Mouse (Mus musculus) intestine, embryonic 15.5 days (tissue): ENCODE measurements around the gene Akip1. TPM values are rescaled to one million over a fixed set of nuclear protein-coding genes. Genes with fewer than 3 reads are reported as not detected.

Experiments
- ATAC-seq: fragments of 200-750 bp; cut with Nextera tagmentation; 2 replicates; pipeline ENCODE4 v1.8.0; 2017; ENCODE audit warnings: moderate TSS enrichment, moderate library complexity
- H3K27ac ChIP-seq: fragments of 300-500 bp; sonication (generic); 2 replicates; pipeline ENCODE4 v1.5.1; 2015; ENCODE audit warnings: mild to moderate bottlenecking, inconsistent platforms
- H3K27me3 ChIP-seq: fragments of 300-500 bp; sonication (generic); replicated peaks from 2 replicates; pipeline ENCODE4 v1.6.1; 2015; ENCODE audit warnings: inconsistent platforms
- H3K36me3 ChIP-seq: fragments of 300-500 bp; sonication (generic); 2 replicates; pipeline ENCODE4 v1.6.1; 2015; ENCODE audit warnings: inconsistent platforms
- H3K4me1 ChIP-seq: fragments of 300-500 bp; sonication (generic); replicated peaks from 2 replicates; pipeline ENCODE4 v1.6.1; 2015; ENCODE audit warnings: inconsistent platforms
- H3K4me2 ChIP-seq: fragments of 300-500 bp; sonication (generic); replicated peaks from 2 replicates; pipeline ENCODE4 v1.6.1; 2015; ENCODE audit warnings: mild to moderate bottlenecking, inconsistent platforms
- H3K4me3 ChIP-seq: fragments of 300-500 bp; sonication (generic); replicated peaks from 2 replicates; pipeline ENCODE4 v1.5.1; 2015; ENCODE audit warnings: inconsistent platforms
- H3K9ac ChIP-seq: fragments of 300-500 bp; sonication (generic); 2 replicates; pipeline ENCODE4 v1.6.1; 2015; ENCODE audit warnings: inconsistent platforms
- H3K9me3 ChIP-seq: fragments of 300-500 bp; sonication (generic); 2 replicates; pipeline ENCODE4 v1.6.1; 2016; ENCODE audit warnings: inconsistent platforms
- WGBS: fragments of 180-500 bp; shearing (Covaris S2); methylation state at CpG from one replicate; pipeline ENCODE4 v1.1.7; 2015; 5-methylcytosine and 5-hydroxymethylcytosine counted together
- polyA plus RNA-seq: library from polyadenylated mRNA; unstranded; fragments of >200 nt; fragmentation: Nextera tagmentation; extraction: Ambion mirVana; gene quantifications from 2 replicates; pipeline ENCODE4 v1.2.1, GENCODE M21; 2015

Akip1 gene
- polyA plus RNA-seq, 1 experiment from 2014 or later = 38.1 TPM

DNA sequence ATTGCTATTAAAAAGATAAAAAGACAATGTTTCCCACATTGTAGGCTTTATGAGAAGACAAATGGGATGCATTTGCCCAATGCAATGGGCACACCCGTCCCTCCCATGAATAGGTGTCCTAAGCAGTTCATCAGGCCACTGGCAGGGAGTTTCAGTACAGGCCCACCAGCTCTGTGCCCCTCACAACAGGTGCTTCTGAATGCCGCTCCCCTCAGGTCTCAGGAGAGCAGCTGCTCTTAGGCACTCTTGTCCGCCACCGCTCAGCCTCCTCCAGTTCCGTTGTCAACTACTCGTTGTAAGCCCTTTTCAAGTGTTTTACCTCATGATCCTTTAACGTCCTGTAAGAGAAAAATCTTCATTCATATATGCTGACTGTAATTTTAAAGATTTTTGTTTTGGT lies 8.7 kb downstream of the Akip1 start:
- H3K9ac ChIP-seq = no peak overlapping the region
- H3K36me3 ChIP-seq = no peaks in the 10 kb centered on the region; the same call in 1 of the 2 replicates
- 0 out of 2 replicates have a peak, but pooled peaks cover 3% of the 10 kb centered on the region for H3K4me1 ChIP-seq
- 89% methylated on average over 7 of the region's 7 CpGs for WGBS
- ATAC-seq = no peak
- no peak overlapping the region for H3K4me2 ChIP-seq
- H3K27me3 ChIP-seq = no peaks in the 10 kb centered on the region
- H3K4me3 ChIP-seq = no peak overlapping the region
- no peaks in the 10 kb centered on the region for H3K9me3 ChIP-seq
- H3K27ac ChIP-seq = no peak overlapping the region

DNA sequence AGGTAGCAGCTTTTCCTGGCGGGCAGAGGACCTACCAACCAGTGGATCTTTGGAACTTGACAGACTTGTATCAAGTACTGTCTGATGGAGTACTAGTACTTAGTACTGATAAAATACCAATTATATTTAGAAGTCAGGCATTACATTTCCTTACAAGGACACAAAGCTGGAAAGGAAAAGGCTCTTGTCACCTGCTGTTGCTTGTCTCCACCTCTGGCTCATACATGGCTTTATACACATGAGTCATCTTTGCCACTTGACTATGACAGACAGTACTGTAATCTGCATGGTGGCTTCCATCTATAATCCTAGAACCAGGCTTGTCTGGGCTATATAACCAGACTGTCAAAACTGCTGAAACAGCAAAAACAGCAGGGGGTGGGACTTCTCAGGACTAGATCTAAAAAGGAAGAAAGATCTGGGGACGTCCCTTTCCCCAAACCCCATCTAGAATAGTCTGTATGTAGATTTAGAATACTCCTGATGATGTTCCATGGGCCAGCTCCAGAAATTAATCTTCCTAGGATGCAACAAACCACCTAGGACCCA lies 10.0 kb downstream of the Akip1 start:
- Histone ChIP-seq H3K27ac (no peak overlapping the region), H3K9ac (no peak overlapping the region), H3K4me1 (0 out of 2 replicates have a peak, but pooled peaks cover 3% of the 10 kb centered on the region), H3K27me3 (no peaks in the 10 kb centered on the region), H3K36me3 (no peaks in the 10 kb centered on the region; the same call in 1 of the 2 replicates), H3K4me3 (no peak overlapping the region), H3K4me2 (no peak overlapping the region), H3K9me3 (no peaks in the 10 kb centered on the region)
- no peak for ATAC-seq
- 91% methylated on average over 2 of the region's 2 CpGs for WGBS

DNA sequence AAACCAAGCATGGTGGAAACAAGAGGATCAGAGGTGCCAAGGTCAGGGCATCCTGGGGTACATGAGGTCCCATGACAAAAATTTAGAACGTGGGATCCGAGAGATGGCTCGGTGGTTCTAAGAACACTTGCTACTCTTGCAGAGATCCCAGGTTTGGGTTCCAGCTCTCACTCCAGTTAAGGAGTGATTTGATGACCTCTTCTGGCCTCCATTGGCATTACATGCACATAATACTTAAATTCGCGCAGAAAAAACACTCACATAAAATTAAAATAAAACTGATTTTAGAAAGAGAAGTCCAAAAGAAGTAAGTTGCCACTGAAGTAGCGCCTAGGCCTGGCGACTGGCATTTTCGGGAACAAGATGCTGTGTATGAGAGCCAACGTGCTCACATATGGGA lies 15.8 kb downstream of the Akip1 start:
- Histone ChIP-seq H3K4me2 (no peak overlapping the region), H3K27ac (no peak overlapping the region), H3K9me3 (no peaks in the 10 kb centered on the region), H3K36me3 (no peaks in the 10 kb centered on the region), H3K4me3 (no peak overlapping the region), H3K4me1 (no peaks in the 10 kb centered on the region), H3K9ac (no peak overlapping the region), H3K27me3 (no peaks in the 10 kb centered on the region)
- ATAC-seq = no peak
- 64% methylated on average over 9 of the region's 9 CpGs for WGBS

DNA sequence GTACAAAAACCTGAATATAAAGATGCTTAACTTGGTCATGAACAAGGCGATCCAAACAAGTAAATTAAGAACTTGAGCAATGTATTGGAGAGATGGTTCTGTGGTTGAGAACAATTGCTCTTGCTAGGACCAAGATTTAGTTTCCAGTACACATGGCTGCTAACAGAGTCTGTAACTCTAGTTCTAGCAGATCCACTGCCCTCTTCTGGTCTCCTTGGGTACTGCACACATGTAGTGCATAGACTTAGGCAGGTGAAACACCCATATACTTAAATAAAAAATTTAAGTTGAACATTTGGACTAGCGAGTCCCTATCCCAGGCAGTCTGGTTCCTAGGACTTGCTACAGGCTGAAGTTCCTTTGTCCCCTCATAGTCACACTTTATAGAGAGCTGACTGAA lies 19.1 kb downstream of the Akip1 start:
- Histone ChIP-seq H3K4me2 (no peak overlapping the region), H3K36me3 (no peaks in the 10 kb centered on the region), H3K9ac (no peak overlapping the region), H3K27ac (no peak overlapping the region), H3K27me3 (no peaks in the 10 kb centered on the region), H3K9me3 (no peaks in the 10 kb centered on the region), H3K4me3 (no peak overlapping the region), H3K4me1 (no peaks in the 10 kb centered on the region)
- WGBS = 95% methylated on average over 2 of the region's 2 CpGs
- ATAC-seq = no peak

DNA sequence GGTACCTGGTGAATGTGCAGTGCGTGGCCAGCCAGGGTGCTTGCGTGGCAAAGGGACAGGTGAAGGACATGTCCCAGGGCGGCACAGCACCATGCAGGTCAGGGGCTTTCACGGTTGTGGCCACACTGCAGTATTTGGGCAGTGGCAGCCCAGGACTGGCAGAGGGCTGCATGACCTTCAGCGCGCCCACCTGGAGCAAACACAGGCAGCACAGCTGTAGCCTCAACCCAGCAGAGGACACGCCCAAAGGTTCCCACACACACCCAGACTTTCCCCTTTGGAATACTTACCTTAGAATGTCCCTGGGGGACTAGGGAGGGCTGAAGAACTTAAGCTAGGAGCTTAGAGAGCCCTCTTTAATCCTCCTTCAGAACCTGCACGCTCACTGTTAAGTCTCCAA lies 19.6 kb downstream of the Akip1 start:
- H3K4me2 ChIP-seq = no peak overlapping the region
- H3K36me3 ChIP-seq = no peaks in the 10 kb centered on the region
- H3K4me1 ChIP-seq = no peaks in the 10 kb centered on the region
- no peak overlapping the region for H3K9ac ChIP-seq
- H3K4me3 ChIP-seq = no peak overlapping the region
- H3K27me3 ChIP-seq = no peaks in the 10 kb centered on the region
- ATAC-seq = peak; percentile 45; the same call in 1 of the 2 replicates
- H3K27ac ChIP-seq = no peak overlapping the region
- 86% methylated on average over 8 of the region's 8 CpGs for WGBS
- no peaks in the 10 kb centered on the region for H3K9me3 ChIP-seq

DNA sequence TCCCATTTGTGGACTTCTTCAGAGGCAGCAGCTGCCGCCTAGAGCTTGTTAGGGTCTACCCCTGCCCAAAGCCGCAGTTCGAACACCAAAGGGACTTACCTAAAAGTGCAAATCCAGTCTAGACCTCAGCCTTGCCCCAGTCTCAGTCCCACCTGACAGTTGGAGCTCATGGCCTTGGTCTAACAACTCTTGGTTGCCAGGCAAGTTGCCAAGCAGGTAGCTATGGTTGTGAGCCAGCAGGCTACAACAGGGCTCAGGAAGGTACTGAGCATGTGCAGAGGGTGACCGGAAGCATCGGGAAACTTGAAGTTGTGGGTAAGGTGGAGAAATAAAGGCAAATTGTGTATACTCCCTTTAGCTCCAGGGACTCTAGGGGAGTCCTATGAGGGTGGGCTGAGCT lies 20.2 kb downstream of the Akip1 start, which contains the start of gene BC051019:
Gene BC051019 (minus strand): TSS at position 154 of the 400 bp plus-strand sequence.
- no peaks in the 10 kb centered on the region for H3K4me1 ChIP-seq
- H3K4me3 ChIP-seq = no peak within 1 kb of the TSS
- no peak for ATAC-seq
- H3K27me3 ChIP-seq = no peaks in the 10 kb centered on the region
- no peaks in the 10 kb centered on the region for H3K9me3 ChIP-seq
- H3K9ac ChIP-seq = no peak within 1 kb of the TSS
- no peak within 1 kb of the TSS for H3K4me2 ChIP-seq
- H3K27ac ChIP-seq = no peak within 1 kb of the TSS
- no peaks in the 10 kb centered on the region for H3K36me3 ChIP-seq
- 94% methylated on average over 5 of the region's 5 CpGs for WGBS

DNA sequence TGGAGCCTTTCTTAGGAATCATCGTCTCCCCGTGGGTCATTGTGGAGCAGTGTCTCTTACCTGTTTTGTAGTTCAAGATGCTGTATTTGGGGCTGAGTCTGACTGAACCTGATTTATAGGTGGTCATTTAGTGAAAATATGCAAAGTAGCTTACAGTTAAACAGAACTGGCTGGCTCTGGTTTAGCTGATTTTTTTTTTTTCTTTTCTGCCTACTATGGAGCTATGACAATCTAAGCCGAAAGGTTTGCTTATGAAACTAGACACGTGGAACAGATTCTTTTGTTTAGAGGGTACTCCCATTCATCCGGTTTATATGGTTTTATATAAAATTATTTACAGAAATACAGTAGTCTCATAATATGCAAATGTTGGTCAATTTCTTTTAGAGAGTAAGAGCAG lies 28.1 kb downstream of the Akip1 start, which contains the start of gene Ascl3:
Gene Ascl3 (minus strand): TSS at position 101 of the 400 bp plus-strand sequence.
- ATAC-seq = no peak
- Histone ChIP-seq H3K9me3 (no peaks in the 10 kb centered on the region), H3K27ac (no peak within 1 kb of the TSS), H3K4me3 (no peak within 1 kb of the TSS), H3K4me2 (no peak within 1 kb of the TSS), H3K9ac (no peak within 1 kb of the TSS), H3K4me1 (peaks cover 4% of the 10 kb centered on the region), H3K36me3 (0 out of 2 replicates have a peak, but pooled peaks cover 3% of the 10 kb centered on the region), H3K27me3 (no peaks in the 10 kb centered on the region)
- WGBS = 87% methylated on average over 5 of the region's 5 CpGs

DNA sequence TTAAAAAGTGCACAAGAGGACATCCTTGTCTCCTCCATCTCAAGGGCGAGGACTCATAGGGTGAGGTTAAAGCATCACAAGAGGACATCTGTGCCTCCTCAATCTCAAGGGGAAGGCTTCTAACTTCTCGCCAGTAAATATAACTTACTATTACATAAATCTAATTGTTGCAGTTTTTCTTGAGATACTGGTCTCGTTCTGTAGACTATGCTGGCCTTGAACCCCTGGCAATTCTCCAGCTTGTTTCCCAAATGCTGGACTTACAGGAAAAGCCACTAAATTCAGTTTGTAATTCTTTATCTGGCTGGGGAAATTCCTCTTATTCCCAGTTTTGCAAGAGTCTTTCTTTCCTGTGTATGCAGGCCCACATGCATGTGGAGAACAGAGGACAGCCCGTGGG lies 31.3 kb downstream of the Akip1 start:
- no peaks in the 10 kb centered on the region for H3K9me3 ChIP-seq
- no peak overlapping the region for H3K9ac ChIP-seq
- H3K4me1 ChIP-seq = no peaks in the 10 kb centered on the region
- 68% methylated on average over 4 of the region's 4 CpGs for WGBS
- H3K4me2 ChIP-seq = no peak overlapping the region
- no peak overlapping the region for H3K27ac ChIP-seq
- no peak for ATAC-seq
- H3K27me3 ChIP-seq = no peaks in the 10 kb centered on the region
- no peak overlapping the region for H3K4me3 ChIP-seq
- 0 out of 2 replicates have a peak, but pooled peaks cover 3% of the 10 kb centered on the region for H3K36me3 ChIP-seq

DNA sequence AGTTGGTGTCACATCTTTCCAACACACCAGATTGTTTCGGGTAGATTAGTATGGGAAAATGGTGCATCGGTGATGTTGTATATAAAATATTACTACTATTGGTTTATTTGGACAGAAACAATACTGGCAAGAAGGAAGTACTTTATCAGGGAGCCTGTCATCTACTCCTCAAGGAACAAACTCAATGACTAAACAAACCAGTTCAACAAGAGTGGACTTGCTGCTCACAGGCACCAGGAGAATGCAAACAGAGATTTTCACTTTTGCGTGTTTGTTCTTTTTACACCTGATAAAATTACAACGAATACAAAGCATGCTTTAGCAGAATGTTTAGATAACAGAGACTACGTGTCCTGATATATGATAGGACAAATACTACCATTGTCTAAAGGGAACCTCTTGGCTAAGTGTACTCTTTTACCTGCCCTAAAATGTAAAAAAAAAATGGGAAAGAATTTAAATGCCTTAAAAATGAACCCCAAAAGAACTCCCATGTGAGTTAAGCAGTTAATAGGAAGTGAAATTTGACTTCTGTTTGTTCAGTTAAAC lies 36.4 kb downstream of the Akip1 start:
- H3K27me3 ChIP-seq = no peaks in the 10 kb centered on the region
- H3K4me2 ChIP-seq = no peak overlapping the region
- no peak overlapping the region for H3K4me3 ChIP-seq
- 48% methylated on average over 5 of the region's 5 CpGs for WGBS
- no peaks in the 10 kb centered on the region for H3K4me1 ChIP-seq
- H3K27ac ChIP-seq = no peak overlapping the region
- ATAC-seq = peak; percentile 82
- no peak overlapping the region for H3K9ac ChIP-seq
- 0 out of 2 replicates have a peak, but pooled peaks cover 10% of the 10 kb centered on the region for H3K36me3 ChIP-seq
- no peaks in the 10 kb centered on the region; the same call in 1 of the 2 replicates for H3K9me3 ChIP-seq

DNA sequence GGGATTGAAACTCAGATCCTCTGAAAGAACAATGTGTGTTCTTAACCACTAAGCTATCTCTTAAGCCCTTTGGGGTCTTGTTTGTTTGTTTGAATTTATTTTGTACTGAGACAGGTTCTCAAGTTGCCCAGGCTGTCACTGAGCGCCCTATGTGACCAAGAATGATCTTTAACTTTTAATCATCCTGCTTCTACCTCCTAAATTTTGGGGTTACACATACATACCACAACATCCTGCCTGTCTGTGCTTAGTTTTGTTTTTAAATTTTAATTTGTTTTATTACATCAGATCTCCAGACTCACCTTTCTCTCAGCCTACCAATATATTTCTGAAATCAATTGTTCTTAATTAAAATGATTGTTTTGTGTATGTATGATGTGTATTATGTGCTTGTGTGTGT lies 37.6 kb downstream of the Akip1 start:
- 81% methylated on average over 1 of the region's 1 CpGs for WGBS
- H3K9me3 ChIP-seq = no peaks in the 10 kb centered on the region; the same call in 1 of the 2 replicates
- no peaks in the 10 kb centered on the region for H3K27me3 ChIP-seq
- no peak for ATAC-seq
- H3K4me2 ChIP-seq = no peak overlapping the region
- no peak overlapping the region for H3K27ac ChIP-seq
- no peak overlapping the region for H3K4me3 ChIP-seq
- H3K4me1 ChIP-seq = no peaks in the 10 kb centered on the region
- no peak overlapping the region for H3K9ac ChIP-seq
- H3K36me3 ChIP-seq = peaks cover 12% of the 10 kb centered on the region; the same call in 1 of the 2 replicates

DNA sequence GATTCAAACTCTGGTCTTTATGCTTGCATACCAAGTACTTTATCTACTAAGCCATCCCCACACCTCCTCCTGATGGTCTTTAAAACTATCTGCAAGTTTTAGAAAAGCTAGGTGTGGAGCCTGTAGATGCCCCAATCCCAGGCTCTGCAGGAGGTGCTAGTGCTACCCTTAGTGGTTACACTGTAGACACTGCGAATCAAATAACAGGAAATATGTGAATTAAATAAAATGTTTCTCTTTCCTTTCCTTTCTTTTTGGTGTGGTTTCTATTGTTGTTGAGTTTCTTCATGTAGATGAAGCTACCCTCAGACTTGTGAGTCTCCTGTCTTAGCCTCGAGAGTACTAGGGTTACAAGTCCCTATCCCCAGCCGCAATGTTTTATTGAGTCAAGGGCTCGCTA lies 38.2 kb downstream of the Akip1 start:
- H3K36me3 ChIP-seq = peaks cover 10% of the 10 kb centered on the region; the same call in 1 of the 2 replicates
- ATAC-seq = no peak
- H3K4me2 ChIP-seq = no peak overlapping the region
- H3K27me3 ChIP-seq = no peaks in the 10 kb centered on the region
- no peaks in the 10 kb centered on the region for H3K4me1 ChIP-seq
- no peak overlapping the region for H3K9ac ChIP-seq
- H3K4me3 ChIP-seq = no peak overlapping the region
- no peak overlapping the region for H3K27ac ChIP-seq
- H3K9me3 ChIP-seq = no peaks in the 10 kb centered on the region; the same call in 1 of the 2 replicates
- WGBS = 83% methylated on average over 4 of the region's 4 CpGs

DNA sequence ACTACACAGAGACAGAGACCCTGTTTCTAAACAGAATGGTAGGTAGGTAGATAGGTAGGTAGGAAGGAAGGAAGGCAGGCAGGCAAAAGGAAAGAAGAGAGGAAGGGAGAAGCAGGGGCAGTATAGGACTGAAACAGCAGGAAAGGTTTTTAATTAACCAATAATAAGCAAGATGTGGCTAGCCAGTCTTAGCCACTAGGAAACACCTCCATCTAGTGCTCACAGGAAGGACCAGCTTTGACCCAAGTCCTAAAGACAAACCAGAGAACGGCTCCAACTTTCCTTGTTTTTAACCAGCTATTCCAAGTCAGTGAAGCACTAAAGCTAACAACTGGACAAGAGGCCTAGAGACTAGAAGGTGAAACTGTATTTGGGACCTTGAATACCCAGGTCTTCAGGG lies 44.3 kb downstream of the Akip1 start:
- Histone ChIP-seq H3K4me2 (no peak overlapping the region), H3K27ac (no peak overlapping the region), H3K4me1 (0 out of 2 replicates have a peak, but pooled peaks cover 5% of the 10 kb centered on the region), H3K9me3 (no peaks in the 10 kb centered on the region; the same call in 1 of the 2 replicates), H3K9ac (no peak overlapping the region), H3K36me3 (peaks cover 10% of the 10 kb centered on the region; the same call in 1 of the 2 replicates), H3K4me3 (no peak overlapping the region), H3K27me3 (no peaks in the 10 kb centered on the region)
- 50% methylated on average over 1 of the region's 1 CpGs for WGBS
- ATAC-seq = no peak
